In genomic region chr15:102807353-102807752, GRCm38 (mm10) we compare ENCODE assay signal across 8 mouse cellular contexts.
A peak's percentile ranks its signal among the peaks of the same experiment; 100 is the strongest.
DNase-seq lines count a peak whose midpoint lies in the region; ATAC-seq lines count a peak whose summit lies in the region.

No protein-coding gene starts in this region.

- no peak overlapping the region for H3K9ac ChIP-seq in midbrain, embryonic 11.5 days (ENCODE audit: low read length)
- H3K9ac ChIP-seq in hindbrain, embryonic 12.5 days, result no peak overlapping the region

- H3K27ac ChIP-seq in midbrain, embryonic 10.5 days (replicated peaks), result no peak overlapping the region
- H3K27ac ChIP-seq in midbrain, embryonic 11.5 days (ENCODE audit: low read depth, low read length), result no peak overlapping the region
- 0 out of 2 replicates have a peak overlapping the region, but pooled peaks have one; percentile 17 for H3K27ac ChIP-seq in hindbrain, embryonic 12.5 days

- H3K4me3 ChIP-seq in midbrain, embryonic 10.5 days, result no peak overlapping the region
- H3K4me3 ChIP-seq in midbrain, embryonic 11.5 days (ENCODE audit: low read depth, low read length), result no peak overlapping the region
- no peak overlapping the region for H3K4me3 ChIP-seq in hindbrain, embryonic 12.5 days

- 61% methylated on average over 3 of the region's 3 CpGs for WGBS in midbrain, embryonic 10.5 days
- 58% methylated on average over 3 of the region's 3 CpGs for WGBS in midbrain, embryonic 11.5 days
- WGBS in hindbrain, embryonic 12.5 days, result 59% methylated on average over 3 of the region's 3 CpGs

- H3K4me1 ChIP-seq in midbrain, embryonic 10.5 days, result no peaks in the 10 kb centered on the region
- H3K4me1 ChIP-seq in midbrain, embryonic 11.5 days (ENCODE audit: control insufficient read depth, insufficient read depth, low read length), result no peaks in the 10 kb centered on the region
- no peaks in the 10 kb centered on the region for H3K4me1 ChIP-seq in hindbrain, embryonic 12.5 days

- no peaks in the 10 kb centered on the region for H3K36me3 ChIP-seq in midbrain, embryonic 10.5 days
- no peaks in the 10 kb centered on the region for H3K36me3 ChIP-seq in midbrain, embryonic 11.5 days (ENCODE audit: control insufficient read depth, insufficient read depth, low read length)
- H3K36me3 ChIP-seq in hindbrain, embryonic 12.5 days, result no peaks in the 10 kb centered on the region

- ATAC-seq in frontal cortex, adult (ENCODE audit: low TSS enrichment), result peak; percentile 83
- ATAC-seq in midbrain, embryonic 11.5 days (ENCODE audit: low FRiP score), result no peak
- ATAC-seq in hindbrain, embryonic 12.5 days (ENCODE audit: low FRiP score), result no peak
- no peak for ATAC-seq in granulocyte monocyte progenitor cell, adult 5-6 weeks (replicated peaks; ENCODE audit: poor library complexity, severe bottlenecking)

- no peak for DNase-seq in frontal cortex, postnatal 25 days (ENCODE audit: low spot score in 2 of 2)
- peak; percentile 27 for DNase-seq in midbrain, embryonic 10.5 days (ENCODE audit: low spot score)
- DNase-seq in midbrain, embryonic 11.5 days (ENCODE audit: low spot score, missing footprints), result no peak
- peak; percentile 4 for DNase-seq in lung, postnatal 36 days
- DNase-seq in yolk sac, embryonic 10.5 days (ENCODE audit: low spot score), result no peak

- H3K4me2 ChIP-seq in midbrain, embryonic 11.5 days, result no peak overlapping the region
- H3K4me2 ChIP-seq in hindbrain, embryonic 12.5 days (replicated peaks), result no peak overlapping the region

- peaks cover 11% of the 10 kb centered on the region; the same call in 1 of the 2 replicates for H3K27me3 ChIP-seq in midbrain, embryonic 10.5 days (ENCODE audit: low read depth, poor library complexity, severe bottlenecking)
- H3K27me3 ChIP-seq in midbrain, embryonic 11.5 days (ENCODE audit: control insufficient read depth, insufficient read depth, low read length), result no peaks in the 10 kb centered on the region
- H3K27me3 ChIP-seq in hindbrain, embryonic 12.5 days, result no peaks in the 10 kb centered on the region

- H3K9me3 ChIP-seq in midbrain, embryonic 10.5 days (replicated peaks), result no peaks in the 10 kb centered on the region
- H3K9me3 ChIP-seq in midbrain, embryonic 11.5 days (ENCODE audit: control insufficient read depth, low read length), result no peaks in the 10 kb centered on the region
- no peaks in the 10 kb centered on the region for H3K9me3 ChIP-seq in hindbrain, embryonic 12.5 days (replicated peaks)

Comparison
In these comparisons a context has a peak if more than half of its experiments do, and no peak if none do; other contexts are left out.
1. DNase-seq: peak in midbrain, embryonic 10.5 days (single experiment) and lung, postnatal 36 days (single experiment); none in frontal cortex, postnatal 25 days (0 of 2), midbrain, embryonic 11.5 days (single experiment) and yolk sac, embryonic 10.5 days (single experiment).